Mouse (Mus musculus) C2C12 (cell line): ENCODE data around the gene Sinhcaf.
A peak's percentile ranks its signal among the peaks of the same experiment; 100 is the strongest.

Experiments used
- CEBPB ChIP-seq: IDR thresholded peaks from one replicate; pipeline ENCODE4 v1.6.1; 2011; ENCODE audit warnings: low read depth, mild to moderate bottlenecking, control low read depth, moderate library complexity
- CTCF ChIP-seq: IDR thresholded peaks from one replicate; pipeline ENCODE4 v1.5.1; 2011; ENCODE audit not compliant: control insufficient read depth, insufficient read depth, insufficient read length
- MAX ChIP-seq: IDR thresholded peaks from one replicate; pipeline ENCODE4 v1.6.1; 2011; ENCODE audit warnings: mild to moderate bottlenecking, control low read depth
- MYOD1 ChIP-seq: IDR thresholded peaks from one replicate; pipeline ENCODE4 v1.6.1; 2011; ENCODE audit warnings: low read depth; ENCODE audit not compliant: control insufficient read depth, insufficient read length
- USF1 ChIP-seq: IDR thresholded peaks from one replicate; pipeline ENCODE4 v1.6.1; 2011; ENCODE audit warnings: low read depth, mild to moderate bottlenecking, control low read depth, moderate library complexity

DNA sequence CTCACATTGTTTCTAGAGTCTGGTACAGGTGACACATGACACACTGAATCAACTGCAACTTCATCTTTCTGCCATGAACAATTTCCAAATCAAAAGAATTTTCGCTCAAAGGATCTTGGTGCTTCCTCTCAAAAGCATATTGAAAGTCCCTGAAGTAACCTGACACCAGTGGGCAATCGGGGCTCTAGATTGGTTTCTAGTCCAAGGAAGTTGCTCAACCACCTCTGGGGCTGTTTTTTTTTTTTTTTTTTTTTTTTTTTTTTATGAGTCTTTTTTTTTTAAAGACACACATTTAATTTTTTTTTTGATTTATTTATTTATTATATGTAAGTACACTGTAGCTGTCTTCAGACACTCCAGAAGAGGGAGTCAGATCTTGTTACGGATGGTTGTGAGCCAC is 34.2 kb upstream of the Sinhcaf start:
- TF ChIP-seq MAX (no peak), CTCF (no peak), USF1 (no peak), MYOD1 (no peak), CEBPB (peak; percentile 60)
